Mouse (Mus musculus) G1E (cell line): Measurements from ENCODE around the gene Ldlrap1. TPM values are rescaled to one million over a fixed set of nuclear protein-coding genes. Genes with fewer than 3 reads are reported as not detected.

Experiments
- polyA plus RNA-seq: library from polyadenylated mRNA; stranded (reverse); fragments of >175 nt; gene quantifications from 2 replicates; pipeline ENCODE4 v1.2.3, GENCODE M21; 2012
- total RNA-seq, 2 experiments: library from RNA; stranded (forward) in 1 of 2; stranded (reverse) in 1 of 2; fragments of 200-1000 nt in 1 of 2; fragments of >200 nt in 1 of 2; fragmentation: Nextera tagmentation in 1 of 2; gene quantifications; 2 replicates each; pipeline ENCODE4 v1.2.3; 2014 to 2017

Gene Ldlrap1
- total and polyA plus RNA-seq, 3 experiments, result 9.4 to 23.3 (median 14.6) TPM

Other genes with a start within 250 kb of the Ldlrap1 start
- gene Mtfr1l, start 232.6 kb downstream of the Ldlrap1 start, total RNA-seq (2014; fragmentation: Nextera tagmentation), result 103 and 119 TPM in 2 replicates
- 55.6 and 68.0 TPM in 2 replicates for gene Mtfr1l, start 232.6 kb downstream of the Ldlrap1 start, total RNA-seq (2017)
- gene Mtfr1l, start 232.6 kb downstream of the Ldlrap1 start, polyA plus RNA-seq, result 54.5 and 59.1 TPM in 2 replicates
- not detected in 2 replicates for gene Selenon, start 215.9 kb downstream of the Ldlrap1 start, total RNA-seq (2014; fragmentation: Nextera tagmentation)
- 0.05 and 0.12 TPM in 2 replicates for gene Selenon, start 215.9 kb downstream of the Ldlrap1 start, total RNA-seq (2017)
- gene Selenon, start 215.9 kb downstream of the Ldlrap1 start, polyA plus RNA-seq, result 0.04 TPM in 1 of 2 replicates, not detected in the other
- gene Man1c1, start 63.7 kb downstream of the Ldlrap1 start, total RNA-seq (2014; fragmentation: Nextera tagmentation), result not detected in 2 replicates
- gene Man1c1, start 63.7 kb downstream of the Ldlrap1 start, total RNA-seq (2017), result 0.05 TPM in 1 of 2 replicates, not detected in the other
- gene Man1c1, start 63.7 kb downstream of the Ldlrap1 start, polyA plus RNA-seq, result not detected in 2 replicates
- 71.8 and 74.9 TPM in 2 replicates for gene Maco1, start 85.3 kb upstream of the Ldlrap1 start, total RNA-seq (2014; fragmentation: Nextera tagmentation)
- gene Maco1, start 85.3 kb upstream of the Ldlrap1 start, total RNA-seq (2017), result 44.8 and 49.3 TPM in 2 replicates
- gene Maco1, start 85.3 kb upstream of the Ldlrap1 start, polyA plus RNA-seq, result 11.3 and 11.4 TPM in 2 replicates
- 3.2 and 69.7 TPM in 2 replicates for gene Rhd, start 96.5 kb upstream of the Ldlrap1 start, total RNA-seq (2014; fragmentation: Nextera tagmentation)
- 9.8 and 12.4 TPM in 2 replicates for gene Rhd, start 96.5 kb upstream of the Ldlrap1 start, total RNA-seq (2017)
- gene Rhd, start 96.5 kb upstream of the Ldlrap1 start, polyA plus RNA-seq, result 2.9 and 3.3 TPM in 2 replicates
- 174 and 225 TPM in 2 replicates for gene Tmem50a, start 147.0 kb upstream of the Ldlrap1 start, total RNA-seq (2014; fragmentation: Nextera tagmentation)
- gene Tmem50a, start 147.0 kb upstream of the Ldlrap1 start, total RNA-seq (2017), result 218 and 250 TPM in 2 replicates
- gene Tmem50a, start 147.0 kb upstream of the Ldlrap1 start, polyA plus RNA-seq, result 8.0 and 10.3 TPM in 2 replicates
- gene Rsrp1, start 155.6 kb upstream of the Ldlrap1 start, total RNA-seq (2014; fragmentation: Nextera tagmentation), result 260 and 286 TPM in 2 replicates
- 446 and 492 TPM in 2 replicates for gene Rsrp1, start 155.6 kb upstream of the Ldlrap1 start, total RNA-seq (2017)
- 468 and 529 TPM in 2 replicates for gene Rsrp1, start 155.6 kb upstream of the Ldlrap1 start, polyA plus RNA-seq
- gene Syf2, start 162.9 kb upstream of the Ldlrap1 start, total RNA-seq (2014; fragmentation: Nextera tagmentation), result 48.8 and 49.0 TPM in 2 replicates
- 175 and 187 TPM in 2 replicates for gene Syf2, start 162.9 kb upstream of the Ldlrap1 start, total RNA-seq (2017)
- 36.7 and 52.3 TPM in 2 replicates for gene Syf2, start 162.9 kb upstream of the Ldlrap1 start, polyA plus RNA-seq